Mouse (Mus musculus): Measurements from ENCODE around the gene Ppp1r3c.
A peak's percentile ranks its signal among the peaks of the same experiment; 100 is the strongest.
"Not testable (repeated sequence)": the region's sequence is repeated elsewhere in the genome, so short reads cannot be mapped to it uniquely, and the experiment has no call there.

The Ppp1r3c gene

DNA sequence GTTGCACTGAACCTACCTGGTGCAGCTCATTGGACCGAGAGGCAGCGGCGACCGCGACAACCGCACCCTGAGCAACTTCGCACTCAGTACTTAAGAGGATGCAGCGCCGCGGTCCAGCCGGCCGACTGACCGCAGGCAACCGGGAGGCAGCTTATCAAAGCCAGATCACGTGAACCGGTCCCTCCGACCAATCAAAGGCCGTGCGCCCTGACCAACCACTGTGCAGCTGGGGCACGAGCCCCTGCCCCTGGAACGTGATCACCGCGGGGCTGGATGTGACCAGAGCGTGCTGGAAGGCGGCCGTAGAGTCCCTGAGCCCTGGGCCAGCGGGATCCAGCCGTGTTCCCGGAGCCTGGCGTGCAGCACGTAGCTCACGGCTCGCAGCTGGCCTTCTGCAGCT lies at the start of gene Ppp1r3c:
Ppp1r3c (minus strand) TSS at position 117 of the 400 bp plus-strand sequence.
- DNase-seq = peak; percentile 6 to 12

DNA sequence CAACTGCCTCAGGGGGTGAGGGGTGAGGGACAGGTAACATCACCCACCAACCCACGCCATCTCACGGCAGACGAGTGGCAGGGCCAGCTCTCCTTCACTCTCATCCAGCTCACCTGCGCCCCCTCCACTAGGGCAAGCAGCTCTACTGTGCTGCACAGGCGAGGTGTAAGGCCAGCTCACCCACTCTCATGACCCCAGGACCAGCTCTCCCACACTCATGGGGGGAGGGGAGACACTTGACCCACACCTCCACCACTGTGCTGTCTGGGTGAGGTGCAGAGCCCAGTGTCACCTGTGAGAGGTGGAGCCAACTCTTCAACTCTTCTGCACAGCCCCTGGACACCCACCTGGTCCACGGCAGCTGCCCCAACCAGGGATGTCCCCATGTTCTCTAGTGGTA lies 46.7 kb upstream of the Ppp1r3c start:
- DNase-seq = no peak

DNA sequence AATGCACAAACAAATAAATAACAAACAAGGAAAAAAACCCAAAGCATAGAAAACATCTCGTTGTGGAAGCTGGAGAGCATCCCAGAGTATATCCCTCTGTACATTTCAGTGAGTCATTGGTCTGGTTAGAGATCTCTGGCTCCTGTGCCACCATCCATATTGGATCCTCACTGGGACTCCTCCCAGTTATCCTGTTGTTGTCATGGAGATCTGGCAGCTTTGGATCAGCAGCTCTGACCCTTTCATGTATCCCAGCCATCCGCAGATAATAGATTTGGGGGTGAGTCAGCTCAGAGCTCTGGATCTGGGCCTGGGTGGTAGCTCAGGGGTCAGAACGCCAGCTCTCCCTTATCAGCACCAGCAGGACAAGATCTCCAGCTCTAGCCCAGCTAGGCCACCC lies 46.1 kb upstream of the Ppp1r3c start:
- DNase-seq = no peak

DNA sequence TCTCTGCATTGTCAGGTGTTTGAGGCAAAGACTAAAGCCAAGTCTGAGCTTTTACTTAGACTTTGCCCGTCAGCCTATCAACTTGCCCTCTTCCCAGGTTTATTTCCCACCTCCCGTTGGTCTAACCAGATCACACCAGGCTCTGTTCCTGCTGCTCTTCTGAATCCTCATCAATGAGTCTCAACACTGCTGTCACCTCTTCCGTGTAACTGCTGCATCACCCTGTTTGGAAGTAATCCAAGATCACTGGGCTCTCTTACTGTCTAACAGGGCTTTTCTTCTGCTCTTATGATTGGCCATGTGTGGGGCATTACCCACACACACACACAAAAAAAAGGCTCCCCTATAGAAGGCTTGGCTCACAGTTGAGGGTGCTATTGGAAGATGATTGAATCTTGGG lies 45.5 kb upstream of the Ppp1r3c start:
- no peak for DNase-seq

DNA sequence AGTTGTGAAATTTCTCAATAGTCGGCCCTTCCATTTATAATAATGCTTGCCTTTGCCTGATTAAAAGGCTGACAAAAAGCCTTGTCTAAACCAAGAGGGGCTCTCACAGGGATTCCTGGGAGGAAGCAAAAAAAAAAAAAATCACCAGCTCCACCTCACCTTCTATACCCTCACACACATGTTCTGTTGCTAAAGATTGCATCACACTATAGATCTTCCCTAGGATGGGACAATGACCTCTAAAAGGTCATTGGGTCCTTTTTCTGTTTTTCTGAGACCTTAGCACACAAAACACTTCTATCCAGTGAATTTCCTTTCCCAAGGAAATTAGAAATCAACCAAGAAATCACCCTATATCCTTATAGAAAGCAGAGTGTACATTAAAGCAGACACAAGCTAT lies 43.9 kb upstream of the Ppp1r3c start:
- DNase-seq = no peak

DNA sequence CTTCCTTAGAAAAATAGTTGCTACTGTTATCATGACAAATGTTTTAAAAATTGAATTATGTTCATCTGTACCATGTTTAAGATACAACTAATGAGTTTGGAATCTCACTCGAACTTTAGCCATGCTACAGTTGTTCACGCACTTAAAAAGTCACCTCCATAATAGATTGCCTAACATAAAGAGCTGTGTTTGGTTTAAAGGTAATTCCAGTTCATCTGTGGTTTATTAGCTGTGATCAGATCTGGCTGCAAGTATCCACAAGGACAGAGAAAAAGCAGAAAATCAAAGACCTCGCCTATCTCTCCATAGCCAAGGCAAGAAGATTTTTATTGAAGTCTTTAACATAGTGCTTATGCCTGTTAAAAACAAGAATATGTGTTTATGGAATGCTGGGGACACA lies 43.3 kb upstream of the Ppp1r3c start:
- no peak for DNase-seq

DNA sequence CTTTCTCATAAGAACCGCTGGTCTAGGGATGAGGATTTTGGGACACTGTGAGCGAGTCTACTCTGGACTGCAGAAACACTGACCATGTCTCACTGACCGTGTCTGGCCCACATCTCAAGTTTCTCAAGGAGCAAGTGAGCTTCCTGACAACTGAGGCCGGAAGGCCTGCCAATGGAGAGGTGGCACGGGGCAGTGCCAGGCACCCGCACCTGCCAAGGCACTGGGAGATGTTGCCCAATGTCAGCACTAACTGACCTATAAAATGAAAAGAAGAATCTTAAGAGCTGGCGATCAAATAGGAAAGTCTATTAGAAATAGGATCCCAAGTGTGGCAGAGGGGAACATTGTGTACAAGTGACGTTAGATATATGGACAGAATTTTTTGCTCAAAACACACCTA lies 39.1 kb upstream of the Ppp1r3c start:
- DNase-seq = no peak

DNA sequence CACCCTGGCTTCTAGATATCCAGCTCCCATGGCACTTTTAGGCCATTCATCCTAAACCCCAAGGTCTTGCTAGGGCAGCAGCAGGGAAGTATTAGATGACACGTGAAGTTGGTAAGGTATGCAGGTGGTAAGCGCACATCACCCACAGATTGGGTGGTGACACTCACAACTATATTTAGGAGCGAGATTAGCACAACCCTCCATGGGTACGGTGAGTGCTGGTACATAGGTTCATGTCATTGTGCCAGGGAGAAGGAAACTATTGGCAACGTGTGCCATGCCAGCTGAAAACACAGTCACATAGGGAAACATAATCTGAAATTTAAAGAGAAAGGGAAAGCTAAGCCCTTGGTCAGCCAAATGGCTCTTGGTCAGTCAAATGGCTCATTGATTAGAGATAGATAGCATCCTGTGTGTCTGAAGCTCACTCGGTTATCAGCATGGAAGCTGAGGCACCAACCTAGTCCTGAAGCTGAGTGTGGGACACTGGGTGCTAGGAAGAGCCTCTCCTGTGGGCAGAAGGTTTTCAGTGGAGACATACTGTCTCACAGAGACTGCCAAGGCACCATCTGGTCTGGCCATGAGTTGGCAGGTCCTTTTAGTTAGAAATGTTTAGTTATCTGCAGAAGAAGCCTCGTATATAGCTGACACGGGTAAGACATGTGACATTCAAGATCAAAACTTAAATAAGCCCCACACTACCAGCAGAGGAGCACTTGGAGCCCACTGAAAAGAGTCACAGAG lies 37.4 kb upstream of the Ppp1r3c start:
- DNase-seq = no peak

DNA sequence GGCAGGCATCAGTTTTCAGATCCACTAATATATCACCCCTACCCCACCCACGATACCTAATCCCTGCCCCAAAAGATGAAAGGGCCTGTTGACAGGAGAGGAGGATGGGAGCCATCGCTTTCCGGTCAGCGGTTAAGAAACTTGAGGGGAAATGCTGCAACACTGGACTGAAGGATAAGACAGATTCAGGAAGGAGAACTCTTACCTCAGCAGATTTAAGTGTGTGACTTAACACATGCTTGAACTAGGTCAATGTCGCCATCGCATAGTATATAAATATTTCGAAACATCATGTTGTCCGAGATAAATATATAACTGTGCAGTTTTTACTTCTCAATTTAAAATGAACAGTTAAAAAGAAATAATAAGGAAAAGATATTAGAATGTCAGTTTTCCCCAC lies 31.6 kb upstream of the Ppp1r3c start:
- DNase-seq = no peak

DNA sequence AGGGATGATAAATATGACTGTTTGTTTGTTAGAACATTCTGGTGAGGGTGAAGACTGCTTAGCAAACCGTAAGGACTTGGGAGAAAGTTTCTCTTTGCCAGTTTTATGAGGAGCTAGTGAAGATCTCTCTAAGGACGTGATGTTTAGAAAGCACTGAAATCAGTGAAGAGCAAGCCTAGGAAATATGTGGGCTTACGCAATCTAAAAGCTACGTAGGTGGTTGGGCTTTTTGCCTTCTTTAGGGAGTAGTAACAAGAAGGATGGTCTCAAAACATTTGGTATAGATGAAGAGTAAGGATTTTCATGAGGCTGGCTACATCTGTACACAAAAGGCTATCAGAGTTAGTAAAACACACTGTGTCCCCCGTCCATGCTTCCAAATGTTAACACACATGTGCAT lies 28.0 kb upstream of the Ppp1r3c start:
- DNase-seq = no peak

DNA sequence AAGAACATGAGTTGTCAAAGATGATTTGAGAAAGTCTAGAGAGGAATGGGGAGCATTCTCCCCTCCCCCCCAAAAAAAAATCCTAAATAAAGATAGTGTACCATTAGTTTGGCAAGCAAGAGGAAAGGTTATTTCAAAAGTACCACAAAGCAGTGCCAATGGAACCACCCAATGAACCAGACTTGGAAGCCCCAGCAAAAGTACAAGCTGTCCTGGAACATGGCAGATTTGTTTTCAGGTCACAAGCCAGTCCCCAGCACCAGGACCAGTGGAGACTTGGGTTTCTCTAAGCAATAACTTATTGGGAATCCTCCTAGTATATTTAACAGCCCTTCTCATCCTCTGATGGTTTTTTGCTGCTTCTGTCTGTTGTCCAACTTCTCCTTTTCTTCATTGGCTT lies 12.5 kb upstream of the Ppp1r3c start:
- no peak for DNase-seq

DNA sequence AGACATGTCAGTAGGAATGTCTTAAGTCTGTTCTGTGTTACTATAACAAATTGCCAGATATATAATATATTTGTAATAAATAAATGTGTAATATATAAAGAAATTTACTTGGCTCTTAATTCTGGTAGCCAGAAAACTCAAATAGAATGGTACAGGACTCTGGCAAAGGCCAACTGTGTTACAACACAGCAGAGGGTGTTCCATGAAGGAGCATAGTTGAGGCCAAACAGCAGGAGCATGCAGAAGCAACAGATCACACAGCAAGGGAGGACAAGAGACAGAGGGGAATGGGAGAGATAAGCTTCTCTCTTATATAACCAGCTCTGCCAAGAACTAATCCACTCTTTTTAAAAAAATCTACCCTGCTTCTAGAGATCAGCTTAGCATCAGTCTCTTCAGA lies 5.9 kb upstream of the Ppp1r3c start:
- DNase-seq = no peak

DNA sequence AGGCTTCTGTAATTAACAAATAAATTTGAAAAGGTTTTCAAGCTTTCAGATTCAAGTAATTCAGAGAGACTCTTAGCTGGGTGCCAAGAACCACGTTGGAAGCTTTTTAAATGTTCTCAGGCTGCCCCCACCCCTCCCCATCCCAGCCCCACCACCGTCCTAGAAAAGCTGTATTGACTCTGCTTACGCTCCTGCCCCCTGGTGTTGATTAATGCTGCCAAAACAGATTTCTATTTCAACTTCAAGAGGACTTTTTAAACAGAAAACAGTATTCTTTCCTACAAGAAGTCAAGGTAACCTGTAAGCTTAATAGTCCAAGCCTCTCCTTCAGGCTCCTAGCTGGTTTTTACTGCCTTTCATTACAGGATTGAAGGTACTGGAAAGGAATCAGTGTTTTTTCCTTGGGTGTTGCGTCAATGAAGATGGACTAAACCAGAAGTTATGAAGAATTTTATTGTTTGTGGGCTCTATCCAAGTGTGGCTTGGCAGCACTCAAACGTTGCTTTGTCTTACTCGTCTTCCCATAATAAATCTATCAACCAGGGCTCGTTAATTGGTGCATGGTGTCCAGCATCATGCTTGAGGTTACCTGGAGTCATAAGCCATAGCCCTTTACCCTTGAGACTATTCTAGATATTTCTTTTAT lies 3.2 kb upstream of the Ppp1r3c start:
- DNase-seq = no peak

DNA sequence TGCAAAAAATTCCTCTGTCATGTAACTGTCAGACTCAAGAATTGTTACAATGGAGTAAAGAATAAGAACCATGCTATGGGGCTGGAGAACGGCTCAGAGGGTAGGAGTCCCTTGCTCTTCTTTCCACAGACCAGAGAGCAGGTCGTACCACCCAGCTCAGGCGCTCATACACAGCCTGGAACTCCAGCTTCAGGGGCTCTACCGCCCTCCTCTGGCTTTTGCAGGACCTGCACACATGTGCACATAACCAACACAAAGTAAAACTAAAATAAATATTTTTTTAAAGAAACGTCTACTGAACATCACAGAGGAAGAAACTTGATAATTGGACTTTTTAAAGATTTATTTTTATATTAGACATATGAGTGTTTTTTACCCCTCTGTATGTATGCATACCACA lies 1.6 kb upstream of the Ppp1r3c start:
- DNase-seq = no peak

DNA sequence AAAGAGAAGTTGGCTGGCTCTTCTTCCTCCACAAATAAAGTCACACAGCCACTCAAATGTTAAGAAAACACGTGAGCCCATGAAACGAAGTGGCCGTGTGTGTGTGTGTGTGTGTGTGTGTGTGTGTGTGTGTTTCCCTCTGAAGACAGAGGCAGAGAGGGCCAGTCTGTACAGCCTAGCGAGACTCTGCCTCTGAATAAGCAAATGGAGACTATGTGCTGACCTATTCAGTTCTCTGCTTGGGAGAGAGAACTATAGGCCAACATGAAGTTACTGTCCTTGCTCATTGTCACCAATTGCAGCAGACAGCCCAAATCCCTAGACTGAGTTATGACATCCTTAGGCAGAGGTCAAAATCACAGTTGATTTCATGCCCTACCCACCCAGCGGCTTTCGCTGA lies 634 bp upstream of the Ppp1r3c start:
- no peak for DNase-seq

DNA sequence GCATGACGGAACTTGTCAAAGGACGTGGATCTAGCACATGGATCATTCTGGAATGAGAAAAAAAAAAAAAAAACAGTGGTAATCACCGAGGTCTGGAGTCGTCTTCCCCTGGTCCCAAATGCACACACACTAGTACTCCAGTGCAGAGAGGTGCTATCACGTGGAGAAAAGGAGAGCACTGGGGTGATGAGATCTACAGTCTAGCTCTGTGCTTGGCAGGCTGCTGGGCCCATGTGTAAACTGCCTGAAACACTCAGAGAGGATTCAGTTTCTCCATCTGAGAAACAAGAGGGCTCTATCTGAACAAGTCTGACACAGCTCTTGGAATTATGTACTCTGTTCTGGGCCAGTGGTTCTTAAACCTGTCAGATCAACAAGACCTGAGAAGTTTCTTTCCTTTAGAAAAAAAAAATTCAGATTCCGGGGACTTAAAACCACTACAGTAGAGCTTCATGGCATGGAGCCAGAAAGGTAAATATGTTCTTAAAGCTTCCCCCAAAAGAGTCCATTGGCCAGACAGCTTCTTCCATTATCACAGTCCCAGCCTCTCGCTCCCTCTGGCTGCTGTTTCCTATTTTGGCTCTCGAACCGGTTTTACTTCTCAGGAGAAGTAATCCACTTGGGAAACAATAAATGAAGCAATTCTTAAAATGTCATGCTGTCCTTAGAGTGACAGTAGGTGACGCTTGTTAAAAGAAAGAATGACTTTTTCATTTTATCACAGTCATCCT lies 2.0 kb downstream of the Ppp1r3c start:
- no peak for DNase-seq

DNA sequence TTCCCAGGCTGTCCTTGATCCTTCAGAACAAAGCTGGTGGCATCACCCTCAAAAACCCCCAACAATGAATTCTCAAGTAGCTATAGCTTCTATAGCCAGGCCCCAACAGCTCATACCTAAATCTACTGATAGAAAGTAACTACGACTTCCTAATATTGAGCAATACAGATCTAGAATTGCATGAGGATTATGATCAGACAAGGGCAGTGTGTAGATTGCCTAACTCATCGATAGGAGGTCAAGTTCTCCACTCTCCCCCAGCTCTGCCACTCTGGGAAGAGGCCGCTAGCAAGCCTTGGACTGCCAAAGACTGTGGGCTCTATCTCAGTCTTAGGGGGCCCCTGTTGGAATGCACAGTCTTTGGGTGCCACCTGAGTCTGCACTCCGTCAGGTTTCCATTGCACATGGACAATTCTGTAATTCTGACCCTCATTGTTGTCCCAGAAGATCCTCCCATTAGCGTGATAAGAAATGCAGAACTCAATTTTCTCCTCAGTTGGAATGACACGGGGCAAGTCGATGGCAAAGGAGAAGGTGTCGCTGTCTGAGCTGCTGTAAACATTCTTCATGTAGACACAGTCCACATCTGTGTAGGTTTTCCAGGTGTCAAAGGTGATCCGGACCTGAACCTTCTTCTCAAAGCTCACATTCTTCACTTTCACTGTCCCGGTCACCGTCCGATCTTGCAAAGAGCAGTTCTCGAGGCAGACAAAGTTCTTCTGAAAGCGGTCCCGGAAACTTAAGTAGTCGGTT lies 3.1 kb downstream of the Ppp1r3c start:
- DNase-seq = no peak

DNA sequence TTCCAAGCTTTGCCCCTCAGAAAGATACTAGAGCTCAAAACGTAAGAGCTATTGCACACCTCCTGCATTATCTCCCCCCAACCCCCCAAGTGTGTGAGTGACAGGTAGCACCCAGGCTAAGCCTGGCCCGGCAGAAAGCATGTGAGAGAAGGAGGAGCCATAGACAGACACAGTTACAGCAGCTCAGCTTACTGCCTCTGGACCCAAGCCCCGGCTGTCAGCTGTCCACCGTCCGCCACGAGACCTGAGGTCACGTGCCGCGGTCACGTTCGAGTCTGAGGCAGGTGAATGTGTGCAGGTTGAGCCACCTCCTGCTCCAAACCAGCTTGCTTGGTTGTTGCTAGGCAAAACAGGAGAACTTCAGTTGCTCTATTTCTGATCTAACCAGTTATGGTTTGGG lies 5.1 kb downstream of the Ppp1r3c start:
- DNase-seq = no peak

DNA sequence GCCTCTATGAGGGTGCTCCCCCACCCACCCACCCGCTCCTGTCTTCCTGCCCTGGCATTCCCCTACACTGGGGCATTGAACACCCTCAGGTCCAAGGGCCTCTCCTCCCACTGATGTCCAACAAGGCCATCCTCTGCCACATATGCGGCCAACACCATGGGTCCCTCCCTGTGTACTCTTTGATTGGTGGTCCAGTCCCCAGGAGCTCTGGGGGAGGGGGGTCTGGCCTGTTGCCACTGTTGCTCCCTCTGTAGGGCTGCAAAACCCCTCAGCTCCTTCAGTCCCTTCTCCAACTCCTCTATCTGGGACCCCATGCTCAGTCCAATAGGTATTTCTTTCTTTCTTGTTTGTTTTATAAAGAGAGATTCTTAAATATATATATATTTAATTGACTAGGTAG lies 6.0 kb downstream of the Ppp1r3c start:
- not testable (repeated sequence) for DNase-seq

DNA sequence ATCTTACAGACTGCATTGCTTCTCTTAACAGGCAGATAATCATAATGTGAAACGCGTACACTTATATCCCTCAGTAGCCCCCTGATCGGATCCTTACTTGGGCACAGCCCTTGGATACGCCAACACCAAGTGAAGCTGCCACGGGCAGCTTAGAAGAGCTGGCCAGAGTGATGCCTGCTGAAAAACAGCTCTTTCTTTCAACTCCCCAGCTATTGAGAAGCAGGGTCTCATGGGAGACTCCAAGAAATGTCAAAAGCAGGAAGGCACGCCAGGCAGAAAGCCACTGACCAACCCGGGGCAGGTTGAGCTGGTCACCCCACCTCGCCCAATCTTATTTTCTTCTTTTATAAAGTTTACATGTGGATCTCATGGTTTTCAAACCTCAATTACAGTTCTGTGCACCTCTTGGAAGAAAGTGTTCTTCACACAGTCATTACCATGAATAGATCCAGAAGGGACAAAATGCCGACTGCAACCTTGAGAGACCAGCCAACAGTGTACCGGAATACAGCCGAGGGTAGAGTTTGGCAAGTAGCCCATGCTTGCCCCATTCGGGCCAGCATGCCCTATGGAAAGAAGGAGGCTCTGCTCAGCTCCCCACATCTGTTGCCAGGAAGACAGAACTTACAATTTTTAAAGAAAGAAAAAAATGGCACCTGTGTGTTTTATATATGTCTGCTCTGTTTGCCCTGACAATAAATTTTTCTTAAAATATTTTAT lies 7.6 kb downstream of the Ppp1r3c start:
- no peak for DNase-seq

DNA sequence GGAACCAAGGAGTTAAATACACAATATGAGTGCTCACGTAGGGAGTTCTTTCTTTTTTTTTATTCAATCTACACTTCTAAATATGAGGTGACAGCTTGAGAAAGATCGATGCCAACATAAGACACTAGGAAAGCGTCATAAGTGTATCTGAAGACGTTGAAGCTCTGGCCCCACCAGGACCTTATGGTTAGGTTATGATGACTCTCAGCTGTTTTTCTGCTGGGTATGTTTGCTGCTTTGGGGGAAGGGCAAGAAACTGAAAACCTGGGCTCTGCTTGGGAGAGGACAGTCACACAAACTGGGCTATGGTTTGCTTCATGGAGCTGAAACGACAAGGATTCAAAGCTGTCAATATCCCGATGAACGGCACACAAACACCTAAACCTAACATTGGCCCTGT lies 11.5 kb downstream of the Ppp1r3c start:
- no peak for DNase-seq

DNA sequence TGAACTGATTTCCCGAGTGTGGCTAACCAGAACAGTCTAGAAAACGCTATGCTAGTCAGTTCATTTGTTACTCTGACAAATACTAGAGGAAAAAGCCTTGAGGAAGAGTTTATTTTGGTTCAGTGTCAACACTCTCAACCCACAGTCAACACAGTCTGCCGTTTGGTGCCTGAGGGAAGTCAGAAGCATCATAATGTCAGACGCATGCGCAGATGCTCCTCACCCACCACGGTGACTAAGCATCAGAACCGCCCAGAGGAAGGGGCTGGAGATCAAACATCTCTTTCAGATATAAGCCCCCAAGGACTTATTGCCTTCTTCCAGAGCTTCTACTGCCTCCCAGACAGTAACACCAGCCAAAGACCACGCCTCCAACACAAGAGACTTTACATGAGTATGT lies 15.3 kb downstream of the Ppp1r3c start:
- DNase-seq = no peak

DNA sequence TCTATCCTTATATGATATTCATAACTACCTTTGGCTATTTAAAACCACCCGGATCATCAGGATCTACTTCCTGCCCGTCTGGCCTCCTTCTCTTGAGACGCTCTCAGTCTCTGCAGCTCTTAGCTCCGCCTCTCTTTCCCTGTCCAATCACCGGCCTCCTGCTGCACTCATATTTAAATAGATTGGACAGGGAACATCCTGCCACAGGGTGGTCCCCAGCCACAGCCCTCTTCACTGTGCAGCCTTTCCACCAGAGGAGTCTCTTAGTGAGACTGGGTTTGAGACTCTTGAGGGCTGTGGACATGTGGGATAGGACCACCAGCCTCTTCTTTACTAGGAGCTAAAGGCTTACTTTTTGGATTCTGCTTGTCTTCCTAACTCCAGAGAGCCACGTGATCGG lies 20.2 kb downstream of the Ppp1r3c start:
- no peak for DNase-seq
